Mouse (Mus musculus) CD8-positive naive resting alpha-beta T cell, adult 57 days (primary cell): Measurements from ENCODE around the gene Tbc1d22a. TPM values are rescaled to one million over a fixed set of nuclear protein-coding genes. Genes with fewer than 3 reads are reported as not detected.

ENCODE experiments used
- total RNA-seq: library from RNA; stranded (reverse); gene quantifications from one replicate; pipeline ENCODE4 v1.2.4, GENCODE M21; 2023

Tbc1d22a gene
- 32.5 TPM for total RNA-seq

DNA sequence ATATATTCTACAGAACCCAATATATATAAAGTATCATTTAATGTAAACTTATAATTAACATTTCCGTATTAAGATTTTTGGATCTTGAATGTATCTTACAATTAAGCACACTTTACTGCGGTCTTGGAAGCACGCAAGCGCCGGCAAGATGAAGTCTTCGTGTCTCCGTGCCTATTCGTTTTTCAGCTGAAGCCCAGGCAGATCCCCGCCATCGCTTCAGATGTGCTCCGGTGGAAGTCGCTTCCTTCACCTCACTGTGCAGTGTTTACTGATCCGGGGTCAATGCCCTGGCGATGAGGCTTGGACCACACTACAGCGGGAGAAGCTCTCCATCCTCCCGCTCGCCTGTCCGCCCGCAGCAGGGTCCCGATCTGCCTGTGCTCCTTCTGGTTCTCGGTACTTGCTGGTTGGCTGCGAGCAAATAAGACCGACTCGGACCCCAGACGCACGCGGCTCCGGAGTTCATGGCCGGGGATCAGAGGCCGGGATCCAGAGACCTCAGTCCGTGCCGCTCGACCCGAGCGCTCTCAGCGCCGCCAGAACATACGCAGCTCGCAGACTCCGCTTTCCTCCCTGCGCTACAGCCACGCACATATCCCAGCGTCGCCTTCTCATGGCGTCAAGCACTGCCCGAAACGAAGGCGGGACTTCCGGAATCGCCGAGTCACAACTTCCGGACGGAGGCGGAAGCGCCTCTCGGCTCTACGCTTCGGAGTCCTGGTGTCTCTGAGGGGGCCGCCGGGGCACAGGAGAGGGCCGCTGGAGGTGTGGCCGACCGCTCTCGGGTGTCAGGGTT is at the start of gene Tbc1d22a:
Gene Tbc1d22a, plus strand, starts transcription at position 707 of the 796 bp plus-strand sequence.

GRCm38 (mm10) chr15:86185689-86186569 is 28.3 kb upstream of the Tbc1d22a start, which contains the start of gene Cerk:
Gene Cerk (minus strand): TSS chr15:86186141.

Other genes starting within 250 kb of the Tbc1d22a start
- 15.2 TPM for gene Celsr1, start 180.7 kb upstream of the Tbc1d22a start, total RNA-seq
- gene Gramd4, start 156.8 kb upstream of the Tbc1d22a start, total RNA-seq: 163 TPM
- 35.0 TPM for gene Cerk, start 28.3 kb upstream of the Tbc1d22a start, total RNA-seq